Mouse (Mus musculus) cortical plate, adult 2 months (tissue): ENCODE measurements around the gene 9930111J21Rik2.

ENCODE experiments used
- CTCF ChIP-seq: fragments of 200-500 bp; IDR thresholded peaks from 2 replicates; pipeline ENCODE4 v1.5.1; 2011; ENCODE audit warnings: mild to moderate bottlenecking, control low read depth, low read length; ENCODE audit not compliant: insufficient read depth; ENCODE audit errors: extremely low read depth
- POLR2A ChIP-seq: fragments of 200-500 bp; IDR thresholded peaks from 2 replicates; pipeline ENCODE4 v1.6.1; 2011; ENCODE audit warnings: mild to moderate bottlenecking, low read length, control low read depth; ENCODE audit not compliant: insufficient read depth; ENCODE audit errors: extremely low read depth

- TF ChIP-seq POLR2A (no peak), CTCF (no peak)
Observed at GRCm38 (mm10) chr11:49091171-49091570, 40.1 kb upstream of the 9930111J21Rik2 start.
